Mouse (Mus musculus) small intestine, adult 2 months (tissue): ENCODE measurements at regions not wholly inside any gene's neighbourhood (a gene's known extent, or its start where the extent isn't known, plus 50 kb on each side); places are given as distances from the start of the nearest gene placed in this dataset.

Experiments used
- H3K27ac ChIP-seq: fragments of 200-500 bp; 2 replicates; pipeline ENCODE4 v1.5.1; 2012; ENCODE audit warnings: low read depth, low read length, control low read depth, inconsistent platforms; ENCODE audit not compliant: insufficient read depth
- H3K27me3 ChIP-seq: fragments of 200-500 bp; 2 replicates; pipeline ENCODE4 v1.6.1; 2012; ENCODE audit warnings: mild to moderate bottlenecking, moderate library complexity, low read length, inconsistent platforms; ENCODE audit not compliant: control insufficient read depth, insufficient read depth
- H3K36me3 ChIP-seq: fragments of 200-500 bp; 2 replicates; pipeline ENCODE4 v1.6.1; 2012; ENCODE audit warnings: mild to moderate bottlenecking, low read length, control low read depth, inconsistent platforms; ENCODE audit not compliant: control insufficient read depth, insufficient read depth
- H3K4me1 ChIP-seq: fragments of 200-500 bp; 2 replicates; pipeline ENCODE4 v1.6.1; 2012; ENCODE audit warnings: low read length, inconsistent platforms, mixed read lengths; ENCODE audit not compliant: control insufficient read depth, insufficient read depth, insufficient read length
- H3K4me3 ChIP-seq: fragments of 200-500 bp; 2 replicates; pipeline ENCODE4 v1.5.1; 2012; ENCODE audit warnings: low read depth, mild to moderate bottlenecking, control low read depth, inconsistent platforms, low read length, moderate library complexity
- CTCF ChIP-seq: fragments of 200-500 bp; IDR thresholded peaks from 2 replicates; pipeline ENCODE4 v1.5.1; 2012; ENCODE audit warnings: low read depth, mild to moderate bottlenecking, control low read depth, inconsistent platforms, low read length, moderate library complexity, mixed read lengths; ENCODE audit not compliant: insufficient replicate concordance, insufficient read length; ENCODE audit errors: extremely low read depth
- POLR2A ChIP-seq: fragments of 200-500 bp; IDR thresholded peaks from 2 replicates; pipeline ENCODE4 v1.6.1; 2012; ENCODE audit warnings: low read depth, mild to moderate bottlenecking, control low read depth, inconsistent platforms, low read length, moderate library complexity
- WGBS: fragments of 180-500 bp; shearing (Covaris S2); methylation state at CpG from one replicate; pipeline ENCODE4 v1.1.7; 2018; 5-methylcytosine and 5-hydroxymethylcytosine counted together

GRCm38 (mm10) chr11:64579826-64580225, 143.4 kb upstream of the F930015N05Rik start:
- Histone ChIP-seq H3K27ac (no peak overlapping the region), H3K36me3 (no peaks in the 10 kb centered on the region), H3K27me3 (no peaks in the 10 kb centered on the region), H3K4me1 (no peaks in the 10 kb centered on the region), H3K4me3 (no peak overlapping the region)
- WGBS, result 73% methylated on average over 3 of the region's 3 CpGs
- TF ChIP-seq CTCF, result no peak
- TF ChIP-seq POLR2A, result no peak

GRCm38 (mm10) chr11:64586056-64586455, 149.6 kb upstream of the F930015N05Rik start:
- no peaks in the 10 kb centered on the region for H3K27me3 ChIP-seq
- no peaks in the 10 kb centered on the region for H3K4me1 ChIP-seq
- 87% methylated on average over 6 of the region's 6 CpGs for WGBS
- no peaks in the 10 kb centered on the region for H3K36me3 ChIP-seq
- no peak overlapping the region for H3K4me3 ChIP-seq
- TF ChIP-seq CTCF (no peak), POLR2A (no peak)
- H3K27ac ChIP-seq, result no peak overlapping the region

GRCm38 (mm10) chr11:64587034-64587710, 150.7 kb upstream of the F930015N05Rik start:
- Histone ChIP-seq H3K4me3 (no peak overlapping the region), H3K27ac (no peak overlapping the region), H3K36me3 (no peaks in the 10 kb centered on the region), H3K27me3 (no peaks in the 10 kb centered on the region), H3K4me1 (no peaks in the 10 kb centered on the region)
- 73% methylated on average over 7 of the region's 7 CpGs for WGBS
- TF ChIP-seq CTCF, result no peak
- no peak for TF ChIP-seq POLR2A

- Histone ChIP-seq H3K27me3 (no peaks in the 10 kb centered on the region), H3K27ac (no peak overlapping the region), H3K4me3 (no peak overlapping the region), H3K4me1 (no peaks in the 10 kb centered on the region), H3K36me3 (no peaks in the 10 kb centered on the region)
- no peak for TF ChIP-seq POLR2A
- no peak for TF ChIP-seq CTCF
- WGBS, result 63% methylated on average over 13 of the region's 13 CpGs
These were observed 151.5 kb upstream of the F930015N05Rik start for GRCm38 (mm10) chr11:64587751-64588600.

GRCm38 (mm10) chr11:64588601-64588989, 152.1 kb upstream of the F930015N05Rik start:
- Histone ChIP-seq H3K4me1 (no peaks in the 10 kb centered on the region), H3K36me3 (no peaks in the 10 kb centered on the region), H3K4me3 (no peak overlapping the region), H3K27me3 (no peaks in the 10 kb centered on the region), H3K27ac (no peak overlapping the region)
- WGBS, result 82% methylated on average over 6 of the region's 6 CpGs
- no peak for TF ChIP-seq POLR2A
- no peak for TF ChIP-seq CTCF

- H3K4me1 ChIP-seq, result no peaks in the 10 kb centered on the region
- no peak overlapping the region for H3K4me3 ChIP-seq
- no peak overlapping the region for H3K27ac ChIP-seq
- 67% methylated on average over 7 of the region's 7 CpGs for WGBS
- no peak for TF ChIP-seq CTCF
- TF ChIP-seq POLR2A, result no peak
- H3K36me3 ChIP-seq, result no peaks in the 10 kb centered on the region
- H3K27me3 ChIP-seq, result no peaks in the 10 kb centered on the region
These were observed 152.6 kb upstream of the F930015N05Rik start for GRCm38 (mm10) chr11:64589026-64589425.

- Histone ChIP-seq H3K4me3 (no peak overlapping the region), H3K36me3 (no peaks in the 10 kb centered on the region), H3K4me1 (no peaks in the 10 kb centered on the region), H3K27ac (no peak overlapping the region), H3K27me3 (no peaks in the 10 kb centered on the region)
- no peak for TF ChIP-seq POLR2A
- no peak for TF ChIP-seq CTCF
- 89% methylated on average over 4 of the region's 4 CpGs for WGBS
These were observed 153.6 kb upstream of the F930015N05Rik start for GRCm38 (mm10) chr11:64590091-64590490.
